Mouse (Mus musculus) thymus, adult 2 months (tissue): ENCODE data around the gene Epha6.

ENCODE experiments used
- CTCF ChIP-seq: fragments of 200-500 bp; IDR thresholded peaks from 2 replicates; pipeline ENCODE4 v1.5.1; 2012; ENCODE audit warnings: mild to moderate bottlenecking, control low read depth, low read length, moderate library complexity, borderline replicate concordance; ENCODE audit not compliant: control insufficient read depth, poor library complexity, insufficient read depth; ENCODE audit errors: extremely low read depth
- POLR2A ChIP-seq: fragments of 200-500 bp; IDR thresholded peaks from 2 replicates; pipeline ENCODE4 v1.6.1; 2012; ENCODE audit warnings: mild to moderate bottlenecking, low read length, control low read depth, moderate library complexity; ENCODE audit not compliant: control insufficient read depth, poor library complexity, insufficient read depth; ENCODE audit errors: extremely low read depth

DNA sequence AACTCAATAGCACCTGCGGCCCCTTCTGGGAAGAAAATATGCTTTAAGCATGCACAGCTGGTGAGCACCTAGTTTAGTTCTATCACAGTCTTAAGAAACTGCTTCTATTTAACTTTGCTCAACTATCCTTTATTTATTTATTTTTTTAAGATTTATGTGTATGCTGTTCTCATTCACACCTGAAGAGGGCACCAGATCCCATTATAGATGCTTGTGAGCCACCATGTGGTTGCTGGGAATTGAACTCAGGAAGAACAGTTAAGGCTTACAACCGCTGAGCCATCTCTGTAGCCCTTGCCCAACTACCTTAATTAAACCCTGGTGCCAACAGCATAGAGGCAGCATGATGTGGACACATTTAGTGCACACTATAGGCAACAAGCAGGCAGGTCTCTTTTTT is 938.4 kb downstream of the Epha6 start:
- TF ChIP-seq CTCF (no peak), POLR2A (no peak)
